In genomic region chr3:145947539-145948204, GRCm38 (mm10) we compare ENCODE assay signal across 29 mouse cellular contexts. TPM values are rescaled to one million over a fixed set of nuclear protein-coding genes. Genes with fewer than 3 reads are reported as not detected.
DNase-seq lines count a peak whose midpoint lies in the region; ATAC-seq and TF ChIP-seq lines count a peak whose summit lies in the region.
"Had no signal": no experiment of that assay in that cellular context is flagged by ENCODE, and none has a peak within 500 bp of the region (broad histone marks: within the 10 kb centered on the region; RNA-seq: fewer than 3 reads in every experiment).

No protein-coding gene starts in this region.

- H3K4me2 ChIP-seq in heart, embryonic 12.5 days = no peak overlapping the region
- H3K4me2 ChIP-seq in hindbrain, embryonic 13.5 days = no peak overlapping the region
- H3K4me2 ChIP-seq in hindbrain, postnatal 0 days (ENCODE audit: low read depth, low read length) = no peak overlapping the region
- H3K4me2 ChIP-seq in forebrain, embryonic 13.5 days = no peak overlapping the region
- H3K4me2 ChIP-seq: embryonic facial prominence, embryonic 12.5 days; hindbrain, embryonic 14.5 days; lung, embryonic 14.5 days; midbrain, embryonic 15.5 days; stomach, embryonic 15.5 days had no signal

- ATAC-seq in heart, embryonic 12.5 days (ENCODE audit: insufficient number of reproducible peaks, low FRiP score) = no peak
- ATAC-seq in hindbrain, embryonic 13.5 days (ENCODE audit: low FRiP score) = peak; percentile 48; the same call in 1 of the 2 replicates
- ATAC-seq in hindbrain, postnatal 0 days = no peak
- ATAC-seq in forebrain, embryonic 13.5 days = peak; percentile 71
- ATAC-seq: inflammation-experienced regulatory T-cells, adult 6 months; midbrain, embryonic 15.5 days had no signal

- H3K27ac ChIP-seq in heart, embryonic 12.5 days (ENCODE audit: poor library complexity, severe bottlenecking) = 0 out of 2 replicates have a peak overlapping the region, but pooled peaks have one; percentile 92
- H3K27ac ChIP-seq in hindbrain, embryonic 13.5 days = peak overlapping the region; percentile 18; the same call in 1 of the 2 replicates
- no peak overlapping the region for H3K27ac ChIP-seq in hindbrain, postnatal 0 days
- no peak overlapping the region for H3K27ac ChIP-seq in forebrain, embryonic 13.5 days
- H3K27ac ChIP-seq: embryonic facial prominence, embryonic 12.5 days; hindbrain, embryonic 14.5 days; liver, embryonic 14.5 days; midbrain, embryonic 15.5 days; stomach, embryonic 15.5 days had no signal

- DNase-seq in heart, postnatal 4 days = no peak
- no peak for DNase-seq in hindbrain, postnatal 0 days (ENCODE audit: low spot score)
- peak; percentile 66 for DNase-seq in retina, embryonic 14.5 days (ENCODE audit: low spot score)
- DNase-seq in right cerebral cortex, postnatal 36 days (ENCODE audit: low spot score in 2 of 2) = no peak
- DNase-seq in spleen, postnatal 36 days (ENCODE audit: low spot score in 2 of 2) = no peak
- DNase-seq: adrenal gland, postnatal 10 days; B cell, adult 2 months; cerebellum, adult 11 months; cerebellum, adult 9-10 months; cerebellum, postnatal 36 days; gastrocnemius, postnatal 25 days; heart, adult 18-20 months; heart, postnatal 14 days; kidney, adult 11 months; kidney, postnatal 14 days; liver; lung, embryonic 14.5 days; lung, postnatal 14 days; thymus, postnatal 14 days had no signal

- 47% methylated on average over 6 of the region's 6 CpGs for WGBS in heart, embryonic 12.5 days
- WGBS in hindbrain, embryonic 13.5 days = 42% methylated on average over 6 of the region's 6 CpGs
- WGBS in hindbrain, postnatal 0 days = 28% methylated on average over 6 of the region's 6 CpGs
- WGBS in forebrain, embryonic 13.5 days = 19% methylated on average over 6 of the region's 6 CpGs

- H3K9me3 ChIP-seq in heart, embryonic 12.5 days (replicated peaks) = no peaks in the 10 kb centered on the region
- no peaks in the 10 kb centered on the region for H3K9me3 ChIP-seq in hindbrain, embryonic 13.5 days
- H3K9me3 ChIP-seq in hindbrain, postnatal 0 days (ENCODE audit: low read length) = no peaks in the 10 kb centered on the region
- H3K9me3 ChIP-seq in forebrain, embryonic 13.5 days (replicated peaks) = no peaks in the 10 kb centered on the region
- H3K9me3 ChIP-seq: embryonic facial prominence, embryonic 12.5 days; midbrain, embryonic 15.5 days; stomach, embryonic 15.5 days had no signal

- no peak for TF ChIP-seq CTCF in hindbrain, postnatal 0 days (IDR thresholded peaks at IDR 0.05; ENCODE audit: low read depth)

- H3K4me1 ChIP-seq in heart, embryonic 12.5 days (replicated peaks) = peaks cover 40% of the 10 kb centered on the region
- H3K4me1 ChIP-seq in hindbrain, embryonic 13.5 days (replicated peaks) = peaks cover 12% of the 10 kb centered on the region
- no peaks in the 10 kb centered on the region for H3K4me1 ChIP-seq in hindbrain, postnatal 0 days (ENCODE audit: insufficient read depth, low read length)
- H3K4me1 ChIP-seq in forebrain, embryonic 13.5 days = peaks cover 24% of the 10 kb centered on the region

- no peak overlapping the region for H3K9ac ChIP-seq in heart, embryonic 12.5 days
- H3K9ac ChIP-seq in hindbrain, embryonic 13.5 days = no peak overlapping the region
- H3K9ac ChIP-seq in hindbrain, postnatal 0 days (replicated peaks; ENCODE audit: low read length) = no peak overlapping the region
- H3K9ac ChIP-seq in forebrain, embryonic 13.5 days = no peak overlapping the region
- H3K9ac ChIP-seq: embryonic facial prominence, embryonic 12.5 days; hindbrain, embryonic 14.5 days; liver, embryonic 14.5 days; lung, embryonic 14.5 days; midbrain, embryonic 15.5 days; stomach, embryonic 15.5 days had no signal

- no peak overlapping the region for H3K4me3 ChIP-seq in heart, embryonic 12.5 days
- no peak overlapping the region for H3K4me3 ChIP-seq in hindbrain, embryonic 13.5 days
- H3K4me3 ChIP-seq in hindbrain, postnatal 0 days (ENCODE audit: low read length) = no peak overlapping the region
- no peak overlapping the region for H3K4me3 ChIP-seq in forebrain, embryonic 13.5 days
- H3K4me3 ChIP-seq: embryonic facial prominence, embryonic 12.5 days; erythroblast, embryonic 14.5 days; midbrain, embryonic 15.5 days; stomach, embryonic 15.5 days had no signal

- peaks cover 27% of the 10 kb centered on the region for H3K36me3 ChIP-seq in heart, embryonic 12.5 days
- H3K36me3 ChIP-seq in hindbrain, embryonic 13.5 days = peaks cover 18% of the 10 kb centered on the region
- H3K36me3 ChIP-seq in hindbrain, postnatal 0 days (ENCODE audit: insufficient read depth, low read length) = peaks cover 10% of the 10 kb centered on the region; the same call in 1 of the 2 replicates
- peaks cover 18% of the 10 kb centered on the region for H3K36me3 ChIP-seq in forebrain, embryonic 13.5 days (ENCODE audit: poor library complexity, severe bottlenecking)

- no peaks in the 10 kb centered on the region for H3K27me3 ChIP-seq in heart, embryonic 12.5 days (replicated peaks)
- peaks cover 11% of the 10 kb centered on the region; the same call in 1 of the 2 replicates for H3K27me3 ChIP-seq in hindbrain, embryonic 13.5 days
- H3K27me3 ChIP-seq in hindbrain, postnatal 0 days (ENCODE audit: insufficient read depth, low read length) = no peaks in the 10 kb centered on the region
- H3K27me3 ChIP-seq in forebrain, embryonic 13.5 days = peaks cover 14% of the 10 kb centered on the region; the same call in 1 of the 2 replicates
- H3K27me3 ChIP-seq: embryonic facial prominence, embryonic 12.5 days; midbrain, embryonic 15.5 days; stomach, embryonic 15.5 days had no signal

RNA-seq across cellular contexts. Expression of gene 2410004B18Rik, which starts 9.9 kb away (rescaled TPM):
- polyA plus RNA-seq in heart, embryonic 12.5 days (2016; fragmentation: Nextera tagmentation; extraction: Ambion mirVana) = 46.6 and 47.2 TPM in 2 replicates
- total RNA-seq in heart, postnatal 4 days (2021) = 10 to 100 TPM; 24.8 to 25.5 TPM
- polyA plus RNA-seq in hindbrain, embryonic 13.5 days (2015; fragmentation: Nextera tagmentation; extraction: Ambion mirVana) = 73.2 and 74.1 TPM in 2 replicates
- 30.8 and 33.3 TPM in 2 replicates for total RNA-seq in hindbrain, postnatal 0 days (2014; rRNA removed)
- 69.5 and 75.0 TPM in 2 replicates for polyA plus RNA-seq in hindbrain, postnatal 0 days (2015; fragmentation: Nextera tagmentation; extraction: Ambion mirVana)
- 62.5 and 67.0 TPM in 2 replicates for polyA plus RNA-seq in forebrain, embryonic 13.5 days (2015; fragmentation: Nextera tagmentation; extraction: Ambion mirVana)

RNA-seq across cellular contexts. Expression of gene Bcl10, which starts 25.1 kb away (rescaled TPM):
- polyA plus RNA-seq in heart, embryonic 12.5 days (2016; fragmentation: Nextera tagmentation; extraction: Ambion mirVana) = 42.9 and 43.1 TPM in 2 replicates
- total RNA-seq in heart, postnatal 4 days (2021) = 10 to 100 TPM; 25.5 to 27.4 TPM
- polyA plus RNA-seq in hindbrain, embryonic 13.5 days (2015; fragmentation: Nextera tagmentation; extraction: Ambion mirVana) = 38.4 and 40.9 TPM in 2 replicates
- total RNA-seq in hindbrain, postnatal 0 days (2014; rRNA removed) = 25.9 and 32.8 TPM in 2 replicates
- polyA plus RNA-seq in hindbrain, postnatal 0 days (2015; fragmentation: Nextera tagmentation; extraction: Ambion mirVana) = 36.4 and 37.5 TPM in 2 replicates
- polyA plus RNA-seq in forebrain, embryonic 13.5 days (2015; fragmentation: Nextera tagmentation; extraction: Ambion mirVana) = 42.7 and 45.4 TPM in 2 replicates

RNA-seq across cellular contexts. Expression of gene Syde2, which starts 40.0 kb away (rescaled TPM):
- 7.3 and 7.5 TPM in 2 replicates for polyA plus RNA-seq in heart, embryonic 12.5 days (2016; fragmentation: Nextera tagmentation; extraction: Ambion mirVana)
- total RNA-seq in heart, postnatal 4 days (2021) = 10 to 100 TPM; 33.2 to 35.2 TPM
- 0.31 and 0.36 TPM in 2 replicates for polyA plus RNA-seq in hindbrain, embryonic 13.5 days (2015; fragmentation: Nextera tagmentation; extraction: Ambion mirVana)
- 4.7 and 5.1 TPM in 2 replicates for total RNA-seq in hindbrain, postnatal 0 days (2014; rRNA removed)
- 0.47 and 0.61 TPM in 2 replicates for polyA plus RNA-seq in hindbrain, postnatal 0 days (2015; fragmentation: Nextera tagmentation; extraction: Ambion mirVana)
- polyA plus RNA-seq in forebrain, embryonic 13.5 days (2015; fragmentation: Nextera tagmentation; extraction: Ambion mirVana) = 0.59 and 0.88 TPM in 2 replicates
- polyA plus RNA-seq: erythroblast, embryonic 14.5 days had no signal

Comparison
In these comparisons a context has a peak if more than half of its experiments do, and no peak if none do; other contexts are left out.
1. ATAC-seq: peak in hindbrain, embryonic 13.5 days (single experiment) and forebrain, embryonic 13.5 days (single experiment); none in heart, embryonic 12.5 days (single experiment) and hindbrain, postnatal 0 days (single experiment).
2. H3K27ac ChIP-seq: peak in heart, embryonic 12.5 days (single experiment) and hindbrain, embryonic 13.5 days (single experiment); none in hindbrain, postnatal 0 days (single experiment) and forebrain, embryonic 13.5 days (single experiment).